Mouse (Mus musculus) MEL (cell line): ENCODE measurements around the gene Cdkn3. TPM values are rescaled to one million over a fixed set of nuclear protein-coding genes. Genes with fewer than 3 reads are reported as not detected.

Source experiments
- DNase-seq: peaks from one replicate; pipeline ENCODE4 v3.0.0; 2011; ENCODE audit warnings: low read depth, low spot score
- H3K27ac ChIP-seq: 2 replicates; pipeline ENCODE4 v1.5.1; 2012; ENCODE audit warnings: low read depth, mild to moderate bottlenecking, control low read depth, low read length, moderate library complexity; ENCODE audit not compliant: control insufficient read depth
- H3K27me3 ChIP-seq, 2 experiments: fragments of 150-350 bp in 1 of 2; sonication (generic) in 1 of 2; 2 replicates each; pipeline ENCODE4 v1.6.1; 2012; ENCODE audit warnings: low read length in 2 of 2, mild to moderate bottlenecking in 2 of 2, improper control_type of control experiment in 1 of 2, moderate library complexity in 1 of 2; ENCODE audit not compliant: insufficient read depth in 2 of 2, control insufficient read depth in 1 of 2
- H3K36me3 ChIP-seq, 2 experiments: 2 replicates each; pipeline ENCODE4 v1.6.1; 2012 to 2014; ENCODE audit warnings: low read length in 2 of 2, improper control_type of control experiment in 1 of 2, inconsistent platforms in 1 of 2, mild to moderate bottlenecking in 1 of 2; ENCODE audit not compliant: insufficient read depth in 2 of 2, control insufficient read depth in 1 of 2
- H3K4me1 ChIP-seq, 2 experiments: fragments of 150-350 bp in 1 of 2; sonication (generic) in 1 of 2; 2 replicates each; pipeline ENCODE4 v1.6.1; 2012; ENCODE audit warnings: low read length in 2 of 2, improper control_type of control experiment in 1 of 2, mild to moderate bottlenecking in 1 of 2; ENCODE audit not compliant: insufficient read depth in 2 of 2, control insufficient read depth in 1 of 2
- H3K4me3 ChIP-seq, 2 experiments: fragments of 150-350 bp in 1 of 2; sonication (generic) in 1 of 2; 2 replicates each; pipeline ENCODE4 v1.5.1; 2012; ENCODE audit warnings: low read depth in 2 of 2, low read length in 2 of 2, mild to moderate bottlenecking in 2 of 2, moderate library complexity in 2 of 2, control low read depth in 1 of 2, improper control_type of control experiment in 1 of 2; ENCODE audit not compliant: control insufficient read depth in 1 of 2, insufficient read depth in 1 of 2
- H3K79me2 ChIP-seq: 2 replicates; pipeline ENCODE4 v1.6.1; 2012; ENCODE audit warnings: mild to moderate bottlenecking, low read length, moderate library complexity; ENCODE audit not compliant: control insufficient read depth, poor library complexity, insufficient read depth
- H3K9ac ChIP-seq: 2 replicates; pipeline ENCODE4 v1.6.1; 2012; ENCODE audit warnings: low read depth, mild to moderate bottlenecking, control low read depth, low read length, moderate library complexity; ENCODE audit not compliant: control insufficient read depth, poor library complexity, severe bottlenecking
- H3K9me3 ChIP-seq: fragments of 150-350 bp; sonication (generic); replicated peaks from 2 replicates; pipeline ENCODE4 v1.6.1; 2012; ENCODE audit warnings: mild to moderate bottlenecking, low read length, improper control_type of control experiment, moderate library complexity; ENCODE audit not compliant: insufficient read depth
- CTCF ChIP-seq, 3 experiments: IDR thresholded peaks in 2 of 3; conservative IDR thresholded peaks in 1 of 3; 2 replicates each; pipeline ENCODE4 v1.5.1; 2011 to 2012; ENCODE audit warnings: low read length in 3 of 3, low read depth in 2 of 3, mild to moderate bottlenecking in 2 of 3, improper control_type of control experiment in 1 of 3, inconsistent platforms in 1 of 3, mixed read lengths in 1 of 3, moderate library complexity in 1 of 3; ENCODE audit not compliant: control insufficient read depth in 1 of 3, insufficient read depth in 1 of 3, poor library complexity in 1 of 3, severe bottlenecking in 1 of 3
- ETS1 ChIP-seq: IDR thresholded peaks from 2 replicates; pipeline ENCODE4 v1.6.1; 2012; ENCODE audit warnings: low read depth, mild to moderate bottlenecking, inconsistent platforms, low read length, improper control_type of control experiment, moderate library complexity
- JUND ChIP-seq: IDR thresholded peaks from 2 replicates; pipeline ENCODE4 v1.6.1; 2011; ENCODE audit warnings: low read depth, mild to moderate bottlenecking, improper control_type of control experiment, low read length
- MAX ChIP-seq: IDR thresholded peaks from 2 replicates; pipeline ENCODE4 v1.6.1; 2011; ENCODE audit warnings: low read length, improper control_type of control experiment
- MYB ChIP-seq: IDR thresholded peaks from 2 replicates; pipeline ENCODE4 v1.6.1; 2011; ENCODE audit warnings: mild to moderate bottlenecking, low read depth, low read length, improper control_type of control experiment
- MYC ChIP-seq: IDR thresholded peaks from 2 replicates; pipeline ENCODE4 v1.6.1; 2011; ENCODE audit warnings: low read depth, mild to moderate bottlenecking, low read length, improper control_type of control experiment, moderate library complexity
- POLR2AphosphoS2 ChIP-seq: IDR thresholded peaks from 2 replicates; pipeline ENCODE4 v1.6.1; 2011; ENCODE audit warnings: low read length, improper control_type of control experiment
- RCOR1 ChIP-seq: IDR thresholded peaks from 2 replicates; pipeline ENCODE4 v1.6.1; 2012; ENCODE audit warnings: low read depth, mild to moderate bottlenecking, inconsistent platforms, low read length, improper control_type of control experiment
- SIN3A ChIP-seq: IDR thresholded peaks from 2 replicates; pipeline ENCODE4 v1.6.1; 2012; ENCODE audit warnings: low read length, improper control_type of control experiment, inconsistent platforms
- TAL1 ChIP-seq: IDR thresholded peaks from 2 replicates; pipeline ENCODE4 v1.6.1; 2012; ENCODE audit warnings: mild to moderate bottlenecking, inconsistent platforms, low read length, moderate library complexity, mixed read lengths
- UBTF ChIP-seq: IDR thresholded peaks from 2 replicates; pipeline ENCODE4 v1.6.1; 2012; ENCODE audit warnings: low read depth, mild to moderate bottlenecking, inconsistent platforms, low read length, improper control_type of control experiment, moderate library complexity, borderline replicate concordance; ENCODE audit not compliant: insufficient read depth
- polyA plus RNA-seq, 2 experiments: library from polyadenylated mRNA; stranded (reverse) in 1 of 2; unstranded in 1 of 2; fragments of >175 nt in 1 of 2; fragments of >200 nt in 1 of 2; gene quantifications; 2 replicates each; pipeline versions ENCODE4 v1.2.1 to v1.2.4; 2012; ENCODE audit warnings: low replicate concordance in 2 of 2, low read depth in 1 of 2; ENCODE audit not compliant: insufficient read length in 2 of 2, insufficient read depth in 1 of 2, missing spikeins in 1 of 2
- total RNA-seq: library from RNA; depleted of rRNA; stranded (reverse); fragments of 300-350 nt; gene quantifications from 2 replicates; pipeline ENCODE4 v1.2.3, GENCODE M21; 2012

The Cdkn3 gene
- total and polyA plus RNA-seq, 3 experiments, result 15.7 to 19.6 TPM; not detected in 1

DNA sequence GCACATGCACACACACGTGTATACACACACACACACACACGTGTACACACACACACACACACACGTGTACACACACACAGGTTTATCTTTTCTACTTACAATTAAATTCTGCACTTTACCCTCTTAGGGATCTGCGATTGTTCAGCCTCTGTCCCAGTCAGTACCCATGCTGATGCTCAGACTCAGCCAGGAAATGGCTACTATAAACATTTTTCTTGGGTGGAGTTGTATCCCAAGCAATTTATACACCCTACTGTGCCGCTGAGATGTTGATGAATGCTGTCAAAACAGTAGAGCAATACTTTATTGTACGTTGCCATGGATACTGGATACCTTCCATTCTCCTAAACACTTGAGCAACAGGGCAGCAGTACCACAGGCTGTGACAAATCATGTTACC, 9.7 kb downstream of the Cdkn3 start:
- TF ChIP-seq RCOR1, result no peak
- TF ChIP-seq, all 39 proteins: peak for 0
- Histone ChIP-seq H3K4me3 (no peak overlapping the region), H3K27me3 (no peaks in the 10 kb centered on the region), H3K9me3 (no peaks in the 10 kb centered on the region), H3K79me2 (no peaks in the 10 kb centered on the region), H3K9ac (no peak overlapping the region), H3K36me3 (peaks cover 2 to 12% of the 10 kb centered on the region in 2 experiments; a peak in 3 of 4 replicates), H3K4me1 (no peaks in the 10 kb centered on the region), H3K27ac (no peak overlapping the region)
- DNase-seq, result no peak

- H3K9me3 ChIP-seq, result no peaks in the 10 kb centered on the region
- DNase-seq, result no peak
- no peak overlapping the region for H3K9ac ChIP-seq
- TF ChIP-seq ETS1 (no peak), MYC (no peak), SIN3A (no peak), UBTF (no peak), MYB (no peak), JUND (no peak), TAL1 (no peak), MAX (no peak)
- TF ChIP-seq, all 39 proteins: peak for 0
- H3K79me2 ChIP-seq, result peaks cover 21% of the 10 kb centered on the region
- peaks cover 0 to 34% of the 10 kb centered on the region in 2 experiments; a peak in 2 of 4 replicates for H3K36me3 ChIP-seq
- no peak overlapping the region for H3K27ac ChIP-seq
- H3K4me1 ChIP-seq, result no peaks in the 10 kb centered on the region
- H3K4me3 ChIP-seq, result no peak overlapping the region
- H3K27me3 ChIP-seq, result no peaks in the 10 kb centered on the region
Observed at GRCm38 (mm10) chr14:46778756-46779155, 18.4 kb downstream of the Cdkn3 start.

GRCm38 (mm10) chr14:46779217-46779616, 18.9 kb downstream of the Cdkn3 start:
- no peak overlapping the region for H3K4me3 ChIP-seq
- no peaks in the 10 kb centered on the region for H3K27me3 ChIP-seq
- no peak for DNase-seq
- no peaks in the 10 kb centered on the region for H3K4me1 ChIP-seq
- no peak overlapping the region for H3K27ac ChIP-seq
- no peak overlapping the region for H3K9ac ChIP-seq
- TF ChIP-seq POLR2AphosphoS2 (no peak), CTCF (IDR thresholded peaks at IDR 0.05 in 2 of 3, conservative IDR thresholded peaks at IDR 0.05 in 1 of 3; ENCODE audit: control insufficient read depth in 1 of 3, insufficient read depth in 1 of 3, low read depth in 2 of 3, low read length in 3 of 3, poor library complexity in 1 of 3, severe bottlenecking in 1 of 3) (peak; percentile 18 to 50 (median 42))
- H3K9me3 ChIP-seq, result no peaks in the 10 kb centered on the region
- peaks cover 22% of the 10 kb centered on the region for H3K79me2 ChIP-seq
- H3K36me3 ChIP-seq, result peaks cover 0 to 36% of the 10 kb centered on the region in 2 experiments; a peak in 2 of 4 replicates
